Mouse (Mus musculus) CH12.LX (cell line): ENCODE data around the gene Unc5cl. TPM values are rescaled to one million over a fixed set of nuclear protein-coding genes. Genes with fewer than 3 reads are reported as not detected.

Experiments used
- DNase-seq: peaks from one replicate; pipeline ENCODE4 v3.0.0-alpha.2; 2013; ENCODE audit errors: extremely low read depth
- H3K27ac ChIP-seq: 2 replicates; pipeline ENCODE4 v1.5.1; 2012; ENCODE audit warnings: low read depth, mild to moderate bottlenecking, control low read depth, moderate library complexity; ENCODE audit not compliant: insufficient read depth
- H3K27me3 ChIP-seq: replicated peaks from 2 replicates; pipeline ENCODE3; 2012; ENCODE audit warnings: inconsistent platforms
- H3K36me3 ChIP-seq, 2 experiments: replicated peaks in 1 of 2; 2 replicates each; pipeline versions ENCODE3 to v1.6.1; 2012; ENCODE audit warnings: inconsistent platforms in 1 of 2, low read length in 1 of 2, mild to moderate bottlenecking in 1 of 2, mixed read lengths in 1 of 2, moderate library complexity in 1 of 2; ENCODE audit not compliant: control insufficient read depth in 1 of 2, insufficient read depth in 1 of 2
- H3K4me1 ChIP-seq, 2 experiments: 2 replicates each; pipeline ENCODE4 v1.6.1; 2012; ENCODE audit warnings: inconsistent platforms in 1 of 2, moderate library complexity in 1 of 2; ENCODE audit not compliant: insufficient read depth in 2 of 2, control insufficient read depth in 1 of 2
- H3K4me2 ChIP-seq: 2 replicates; pipeline ENCODE4 v1.6.1; 2012; ENCODE audit warnings: low read depth, mild to moderate bottlenecking, control low read depth; ENCODE audit not compliant: poor library complexity, insufficient read depth, severe bottlenecking
- H3K4me3 ChIP-seq, 3 experiments: fragments of 150-350 bp in 1 of 3; sonication (generic) in 1 of 3; replicated peaks in 1 of 3; 2 replicates each; pipeline versions ENCODE3 to v1.5.1; 2011 to 2012; ENCODE audit warnings: low read depth in 2 of 3, low read length in 2 of 3, mild to moderate bottlenecking in 2 of 3, moderate library complexity in 2 of 3, control low read depth in 1 of 3, improper control_type of control experiment in 1 of 3, inconsistent platforms in 1 of 3, mixed read lengths in 1 of 3; ENCODE audit not compliant: poor library complexity in 1 of 3
- H3K79me2 ChIP-seq: replicated peaks from 2 replicates; pipeline ENCODE4 v1.6.1; 2012; ENCODE audit warnings: mild to moderate bottlenecking, moderate library complexity; ENCODE audit not compliant: control insufficient read depth, poor library complexity, insufficient read depth, severe bottlenecking; ENCODE audit errors: extremely low read depth
- H3K9ac ChIP-seq: 2 replicates; pipeline ENCODE4 v1.6.1; 2012; ENCODE audit warnings: low read depth, mild to moderate bottlenecking, control low read depth, moderate library complexity; ENCODE audit not compliant: insufficient read depth
- H3K9me3 ChIP-seq: replicated peaks from 2 replicates; pipeline ENCODE3; 2012; ENCODE audit warnings: low read length, inconsistent platforms, mixed read lengths
- CHD2 ChIP-seq: IDR thresholded peaks from 2 replicates; pipeline ENCODE4 v1.6.1; 2011; ENCODE audit warnings: low read length, improper control_type of control experiment
- E2F4 ChIP-seq: IDR thresholded peaks from 2 replicates; pipeline ENCODE4 v1.6.1; 2011; ENCODE audit warnings: low read depth, low read length, improper control_type of control experiment; ENCODE audit not compliant: insufficient replicate concordance
- GABPA ChIP-seq: IDR thresholded peaks from 2 replicates; pipeline ENCODE4 v1.6.1; 2012; ENCODE audit warnings: low read depth, low read length, improper control_type of control experiment, inconsistent platforms; ENCODE audit not compliant: insufficient replicate concordance
- JUN ChIP-seq: IDR thresholded peaks from 2 replicates; pipeline ENCODE4 v1.6.1; 2011; ENCODE audit warnings: low read depth, mild to moderate bottlenecking, low read length, improper control_type of control experiment, moderate library complexity; ENCODE audit not compliant: insufficient read depth
- JUND ChIP-seq: conservative IDR thresholded peaks from 2 replicates; pipeline ENCODE4 v1.6.1; 2011; ENCODE audit warnings: low read depth, low read length, improper control_type of control experiment
- KAT2A ChIP-seq: IDR thresholded peaks from 2 replicates; pipeline ENCODE4 v1.6.1; 2012; ENCODE audit warnings: low read length, improper control_type of control experiment, inconsistent platforms; ENCODE audit not compliant: insufficient replicate concordance
- MAFK ChIP-seq: IDR thresholded peaks from 2 replicates; pipeline ENCODE4 v1.6.1; 2011; ENCODE audit warnings: low read length, improper control_type of control experiment; ENCODE audit not compliant: insufficient replicate concordance
- MAZ ChIP-seq: IDR thresholded peaks from 2 replicates; pipeline ENCODE4 v1.6.1; 2012; ENCODE audit warnings: low read depth, mild to moderate bottlenecking, inconsistent platforms, low read length, improper control_type of control experiment, moderate library complexity
- MXI1 ChIP-seq: IDR thresholded peaks from 2 replicates; pipeline ENCODE4 v1.6.1; 2011; ENCODE audit warnings: mild to moderate bottlenecking, low read depth, low read length, improper control_type of control experiment
- NELFE ChIP-seq: IDR thresholded peaks from 2 replicates; pipeline ENCODE4 v1.6.1; 2011; ENCODE audit warnings: low read depth, low read length, improper control_type of control experiment
- NRF1 ChIP-seq: IDR thresholded peaks from 2 replicates; pipeline ENCODE4 v1.6.1; 2014; ENCODE audit warnings: low read depth, mild to moderate bottlenecking, inconsistent platforms, low read length, improper control_type of control experiment, moderate library complexity
- POLR2A ChIP-seq: IDR thresholded peaks from 2 replicates; pipeline ENCODE4 v1.6.1; 2011; ENCODE audit warnings: low read depth, mild to moderate bottlenecking, improper control_type of control experiment, low read length
- RAD21 ChIP-seq: IDR thresholded peaks from 2 replicates; pipeline ENCODE4 v1.6.1; 2011; ENCODE audit warnings: low read depth, mild to moderate bottlenecking, low read length, improper control_type of control experiment, moderate library complexity
- RCOR1 ChIP-seq: conservative IDR thresholded peaks from 2 replicates; pipeline ENCODE4 v1.6.1; 2012; ENCODE audit warnings: low read depth, mild to moderate bottlenecking, inconsistent platforms, low read length, improper control_type of control experiment
- TBP ChIP-seq: conservative IDR thresholded peaks from 2 replicates; pipeline ENCODE4 v1.6.1; 2011; ENCODE audit warnings: low read depth, low read length, improper control_type of control experiment
- USF1 ChIP-seq: IDR thresholded peaks from 2 replicates; pipeline ENCODE4 v1.6.1; 2014; ENCODE audit warnings: low read depth, mild to moderate bottlenecking, inconsistent platforms, low read length, improper control_type of control experiment
- ZC3H11A ChIP-seq: IDR thresholded peaks from 2 replicates; pipeline ENCODE4 v1.6.1; 2012; ENCODE audit warnings: low read depth, mild to moderate bottlenecking, inconsistent platforms, low read length, improper control_type of control experiment
- ZMIZ1 ChIP-seq: IDR thresholded peaks from 2 replicates; pipeline ENCODE4 v1.6.1; 2012; ENCODE audit warnings: low read depth, mild to moderate bottlenecking, inconsistent platforms, low read length, improper control_type of control experiment
- dilution Hi-C: fragments of 300-500 bp; cut with MboI; formaldehyde crosslinking; loops from 2 replicates; pipeline ENCODE4 v1.14.3; 2020; ENCODE audit warnings: low sequenced_read_pairs; ENCODE audit not compliant: extremely low pct_unique_long_range_greater_than_20kb, extremely low pct_ligation_motif_present
- in situ Hi-C: fragments of 300-500 bp; cut with MboI; formaldehyde crosslinking; loops from 3 replicates; pipeline ENCODE4 v1.14.3; 2019; ENCODE audit warnings: low sequenced_read_pairs, low pct_ligation_motif_present, low pct_unique_long_range_greater_than_20kb, mixed read lengths
- polyA plus RNA-seq: library from polyadenylated mRNA; unstranded; fragments of >175 nt; gene quantifications from 2 replicates; pipeline ENCODE4 v1.2.1, GENCODE M21; 2012; ENCODE audit warnings: low read depth; ENCODE audit not compliant: insufficient read length
- total RNA-seq, 2 experiments: library from RNA; depleted of rRNA; stranded (reverse); fragments of 300-350 nt in 1 of 2; fragments of >200 nt in 1 of 2; gene quantifications; 2 replicates each; pipeline ENCODE4 v1.2.3; 2012 to 2014

The Unc5cl gene
- total and polyA plus RNA-seq, 3 experiments = 0.09 to 0.21 TPM; not detected in 1

DNA sequence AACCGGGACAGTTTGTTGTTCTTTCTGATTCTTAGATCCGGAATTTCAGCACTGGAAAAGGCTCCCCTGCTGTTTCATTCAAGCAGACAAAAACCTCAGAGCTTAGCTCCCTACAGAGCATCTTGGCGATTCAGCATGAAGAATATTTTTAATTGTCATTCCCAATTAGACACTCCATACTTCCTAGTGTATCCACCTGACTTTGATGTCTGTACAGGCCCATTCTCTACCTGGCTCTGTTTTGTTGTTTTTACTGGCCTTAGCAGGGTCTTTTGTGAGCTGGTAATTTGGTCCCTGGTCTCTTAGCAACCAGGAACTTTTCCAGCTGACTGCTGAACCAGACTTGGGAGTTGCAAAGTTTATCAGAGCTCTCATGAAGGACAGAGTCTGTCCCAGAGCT, 50.3 kb downstream of the Unc5cl start:
- peaks cover 2% of the 10 kb centered on the region for H3K27me3 ChIP-seq
- no peaks in the 10 kb centered on the region for H3K36me3 ChIP-seq
- peaks cover 27% of the 10 kb centered on the region for H3K9me3 ChIP-seq
- no peak for DNase-seq
- TF ChIP-seq ZC3H11A (no peak), E2F4 (no peak), NELFE (no peak), ZMIZ1 (no peak), JUND (no peak)
- H3K4me3 ChIP-seq = no peak overlapping the region
- dilution Hi-C loops = no loop called here
- H3K4me2 ChIP-seq = no peak overlapping the region
- no peaks in the 10 kb centered on the region for H3K79me2 ChIP-seq
- in situ Hi-C loops = no loop called here
- no peaks in the 10 kb centered on the region for H3K4me1 ChIP-seq
- H3K27ac ChIP-seq = no peak overlapping the region
- no peak overlapping the region for H3K9ac ChIP-seq

DNA sequence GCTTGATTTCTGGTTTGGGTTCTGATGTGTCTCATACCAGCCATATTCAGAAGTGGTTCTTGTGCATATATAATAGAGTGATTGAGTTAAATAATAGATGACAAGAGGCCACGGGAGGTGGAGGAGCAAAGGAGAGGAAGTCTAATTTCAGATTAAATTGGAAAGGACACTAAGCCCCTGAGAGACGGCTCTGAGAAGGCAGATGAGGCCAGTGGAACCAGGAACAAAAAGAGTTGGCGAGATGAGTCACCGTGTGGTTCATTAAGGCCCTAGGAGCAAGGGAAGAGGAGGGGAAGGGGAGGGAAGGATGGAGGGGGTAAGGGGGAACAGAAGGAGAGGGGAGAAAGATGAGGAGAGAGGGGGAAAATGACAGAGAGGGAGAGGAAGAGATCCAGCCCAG, 52.3 kb downstream of the Unc5cl start:
- no peak for DNase-seq
- H3K79me2 ChIP-seq = no peaks in the 10 kb centered on the region
- H3K4me3 ChIP-seq = no peak overlapping the region
- dilution Hi-C loops (no loop called here), in situ Hi-C loops (no loop called here)
- peaks cover 24% of the 10 kb centered on the region for H3K9me3 ChIP-seq
- H3K36me3 ChIP-seq = no peaks in the 10 kb centered on the region
- TF ChIP-seq TBP (no peak), GABPA (no peak), NRF1 (no peak), MAFK (no peak), JUN (no peak), CHD2 (no peak), MAZ (no peak), USF1 (no peak), POLR2A (no peak), MXI1 (no peak), RAD21 (no peak), E2F4 (no peak), ZC3H11A (no peak), RCOR1 (no peak), KAT2A (no peak)
- H3K27me3 ChIP-seq = no peaks in the 10 kb centered on the region
- H3K27ac ChIP-seq = no peak overlapping the region
- no peak overlapping the region for H3K4me2 ChIP-seq
- H3K9ac ChIP-seq = no peak overlapping the region
- no peaks in the 10 kb centered on the region for H3K4me1 ChIP-seq
